Mouse (Mus musculus): Measurements from ENCODE around the gene Ccl3. TPM values are rescaled to one million over a fixed set of nuclear protein-coding genes. Genes with fewer than 3 reads are reported as not detected.

The Ccl3 gene
- polyA plus RNA-seq, 1 experiment from 2014 or later, result 1.3 TPM

- no peak overlapping the region for H3K4me3 ChIP-seq (ENCODE audit: low read depth, low read length)
- WGBS, result 55% methylated on average over 2 of the region's 2 CpGs
- no peaks in the 10 kb centered on the region for H3K36me3 ChIP-seq (ENCODE audit: control insufficient read depth, insufficient read depth)
- H3K9ac ChIP-seq (ENCODE audit: low read depth, low read length), result no peak overlapping the region
- no peak overlapping the region for H3K27ac ChIP-seq (ENCODE audit: low read depth, low read length)
- TF ChIP-seq CTCF (IDR thresholded peaks at IDR 0.05; ENCODE audit: low read depth), result no peak
- no peaks in the 10 kb centered on the region for H3K9me3 ChIP-seq (ENCODE audit: control insufficient read depth)
- H3K27me3 ChIP-seq (replicated peaks; ENCODE audit: control insufficient read depth, insufficient read depth, low read length), result no peaks in the 10 kb centered on the region
- no peaks in the 10 kb centered on the region for H3K4me1 ChIP-seq (replicated peaks; ENCODE audit: control insufficient read depth, insufficient read depth, low read length)
- H3K4me2 ChIP-seq (replicated peaks; ENCODE audit: low read depth), result no peak overlapping the region
- no peak for ATAC-seq
These were observed 38.3 kb downstream of the Ccl3 start for GRCm38 (mm10) chr11:83610900-83611299.

GRCm38 (mm10) chr11:83606396-83606795 lies 42.8 kb downstream of the Ccl3 start:
- Histone ChIP-seq H3K27me3 (replicated peaks; ENCODE audit: control insufficient read depth, insufficient read depth, low read length) (no peaks in the 10 kb centered on the region), H3K4me2 (replicated peaks; ENCODE audit: low read depth) (no peak overlapping the region), H3K9me3 (ENCODE audit: control insufficient read depth) (no peaks in the 10 kb centered on the region), H3K9ac (ENCODE audit: low read depth, low read length) (no peak overlapping the region), H3K4me3 (ENCODE audit: low read depth, low read length) (no peak overlapping the region), H3K27ac (ENCODE audit: low read depth, low read length) (no peak overlapping the region), H3K4me1 (replicated peaks; ENCODE audit: control insufficient read depth, insufficient read depth, low read length) (no peaks in the 10 kb centered on the region), H3K36me3 (ENCODE audit: control insufficient read depth, insufficient read depth) (no peaks in the 10 kb centered on the region)
- no peak for ATAC-seq
- 36% methylated on average over 1 of the region's 1 CpGs for WGBS
- TF ChIP-seq CTCF (IDR thresholded peaks at IDR 0.05; ENCODE audit: low read depth), result no peak

GRCm38 (mm10) chr11:83605535-83605934 lies 43.6 kb downstream of the Ccl3 start:
- Histone ChIP-seq H3K4me2 (replicated peaks; ENCODE audit: low read depth) (no peak overlapping the region), H3K4me3 (ENCODE audit: low read depth, low read length) (no peak overlapping the region), H3K9me3 (ENCODE audit: control insufficient read depth) (no peaks in the 10 kb centered on the region), H3K27ac (ENCODE audit: low read depth, low read length) (no peak overlapping the region), H3K9ac (ENCODE audit: low read depth, low read length) (no peak overlapping the region), H3K36me3 (ENCODE audit: control insufficient read depth, insufficient read depth) (no peaks in the 10 kb centered on the region), H3K27me3 (replicated peaks; ENCODE audit: control insufficient read depth, insufficient read depth, low read length) (no peaks in the 10 kb centered on the region), H3K4me1 (replicated peaks; ENCODE audit: control insufficient read depth, insufficient read depth, low read length) (no peaks in the 10 kb centered on the region)
- TF ChIP-seq CTCF (IDR thresholded peaks at IDR 0.05; ENCODE audit: low read depth), result no peak
- no peak for ATAC-seq
- WGBS, result 91% methylated on average over 3 of the region's 3 CpGs

GRCm38 (mm10) chr11:83604698-83605097 lies 44.5 kb downstream of the Ccl3 start:
- no peak for TF ChIP-seq CTCF (IDR thresholded peaks at IDR 0.05; ENCODE audit: low read depth)
- H3K4me3 ChIP-seq (ENCODE audit: low read depth, low read length), result no peak overlapping the region

GRCm38 (mm10) chr11:83603399-83603798 lies 45.8 kb downstream of the Ccl3 start:
- H3K27ac ChIP-seq (ENCODE audit: low read depth, low read length), result no peak overlapping the region
- no peak overlapping the region for H3K4me2 ChIP-seq (replicated peaks; ENCODE audit: low read depth)
- H3K9me3 ChIP-seq (ENCODE audit: control insufficient read depth), result no peaks in the 10 kb centered on the region
- no peak overlapping the region for H3K9ac ChIP-seq (ENCODE audit: low read depth, low read length)
- 75% methylated on average over 3 of the region's 3 CpGs for WGBS
- ATAC-seq, result no peak
- no peaks in the 10 kb centered on the region for H3K36me3 ChIP-seq (ENCODE audit: control insufficient read depth, insufficient read depth)
- H3K4me1 ChIP-seq (replicated peaks; ENCODE audit: control insufficient read depth, insufficient read depth, low read length), result no peaks in the 10 kb centered on the region
- no peak overlapping the region for H3K4me3 ChIP-seq (ENCODE audit: low read depth, low read length)
- TF ChIP-seq CTCF (IDR thresholded peaks at IDR 0.05; ENCODE audit: low read depth), result no peak
- H3K27me3 ChIP-seq (replicated peaks; ENCODE audit: control insufficient read depth, insufficient read depth, low read length), result no peaks in the 10 kb centered on the region

More at GRCm38 (mm10) chr11:83604698-83605097, 44.5 kb downstream of the Ccl3 start:
- ATAC-seq, result no peak
- WGBS, result 86% methylated on average over 4 of the region's 4 CpGs
- Histone ChIP-seq H3K36me3 (ENCODE audit: control insufficient read depth, insufficient read depth) (no peaks in the 10 kb centered on the region), H3K9me3 (ENCODE audit: control insufficient read depth) (no peaks in the 10 kb centered on the region), H3K27me3 (replicated peaks; ENCODE audit: control insufficient read depth, insufficient read depth, low read length) (no peaks in the 10 kb centered on the region), H3K4me1 (replicated peaks; ENCODE audit: control insufficient read depth, insufficient read depth, low read length) (no peaks in the 10 kb centered on the region), H3K4me2 (replicated peaks; ENCODE audit: low read depth) (no peak overlapping the region), H3K27ac (ENCODE audit: low read depth, low read length) (no peak overlapping the region), H3K9ac (ENCODE audit: low read depth, low read length) (no peak overlapping the region)

GRCm38 (mm10) chr11:83600576-83600975 lies 48.6 kb downstream of the Ccl3 start:
- no peak for TF ChIP-seq CTCF (IDR thresholded peaks at IDR 0.05; ENCODE audit: low read depth)
- no peak overlapping the region for H3K9ac ChIP-seq (ENCODE audit: low read depth, low read length)
- no peak overlapping the region for H3K4me2 ChIP-seq (replicated peaks; ENCODE audit: low read depth)
- no peaks in the 10 kb centered on the region for H3K36me3 ChIP-seq (ENCODE audit: control insufficient read depth, insufficient read depth)
- no peak; the same call in 1 of the 2 replicates for ATAC-seq
- no peaks in the 10 kb centered on the region for H3K4me1 ChIP-seq (replicated peaks; ENCODE audit: control insufficient read depth, insufficient read depth, low read length)
- H3K27me3 ChIP-seq (replicated peaks; ENCODE audit: control insufficient read depth, insufficient read depth, low read length), result no peaks in the 10 kb centered on the region
- 66% methylated on average over 2 of the region's 2 CpGs for WGBS
- no peak overlapping the region for H3K4me3 ChIP-seq (ENCODE audit: low read depth, low read length)
- H3K9me3 ChIP-seq (ENCODE audit: control insufficient read depth), result no peaks in the 10 kb centered on the region
- H3K27ac ChIP-seq (ENCODE audit: low read depth, low read length), result no peak overlapping the region; the same call in 1 of the 2 replicates

GRCm38 (mm10) chr11:83598991-83599390 lies 50.2 kb downstream of the Ccl3 start:
- WGBS, result 75% methylated on average over 3 of the region's 3 CpGs
- H3K36me3 ChIP-seq (ENCODE audit: control insufficient read depth, insufficient read depth), result no peaks in the 10 kb centered on the region
- no peaks in the 10 kb centered on the region for H3K27me3 ChIP-seq (replicated peaks; ENCODE audit: control insufficient read depth, insufficient read depth, low read length)
- no peak overlapping the region for H3K9ac ChIP-seq (ENCODE audit: low read depth, low read length)
- H3K4me3 ChIP-seq (ENCODE audit: low read depth, low read length), result no peak overlapping the region
- no peaks in the 10 kb centered on the region for H3K4me1 ChIP-seq (replicated peaks; ENCODE audit: control insufficient read depth, insufficient read depth, low read length)
- no peak overlapping the region for H3K27ac ChIP-seq (ENCODE audit: low read depth, low read length)
- H3K4me2 ChIP-seq (replicated peaks; ENCODE audit: low read depth), result no peak overlapping the region
- ATAC-seq, result no peak
- no peak for TF ChIP-seq CTCF (IDR thresholded peaks at IDR 0.05; ENCODE audit: low read depth)
- no peaks in the 10 kb centered on the region for H3K9me3 ChIP-seq (ENCODE audit: control insufficient read depth)

Data from intestine, postnatal 0 days (tissue).